Mouse (Mus musculus): Measurements from ENCODE around the gene Tenm4. TPM values are rescaled to one million over a fixed set of nuclear protein-coding genes. Genes with fewer than 3 reads are reported as not detected.

The Tenm4 gene
- total and polyA plus RNA-seq, 3 experiments: 9.2 to 15.2 TPM; not detected in 1

GRCm38 (mm10) chr7:96765321-96765960, 594.4 kb downstream of the Tenm4 start:
- no peak overlapping the region for H3K27ac ChIP-seq (ENCODE audit: control insufficient read depth, low read depth, low read length)
- H3K36me3 ChIP-seq (ENCODE audit: control insufficient read depth in 1 of 2, insufficient read depth in 2 of 2, low read length in 2 of 2): no peaks in the 10 kb centered on the region
- TF ChIP-seq MYC (IDR thresholded peaks at IDR 0.05; ENCODE audit: low read depth, low read length) (no peak), MXI1 (IDR thresholded peaks at IDR 0.05; ENCODE audit: low read depth, low read length) (no peak), ZKSCAN1 (IDR thresholded peaks at IDR 0.05; ENCODE audit: low read depth, low read length) (no peak), ZMIZ1 (IDR thresholded peaks at IDR 0.05; ENCODE audit: low read depth, low read length) (no peak), CTCF (IDR thresholded peaks at IDR 0.05 in 2 of 3, conservative IDR thresholded peaks at IDR 0.05 in 1 of 3; ENCODE audit: control insufficient read depth in 1 of 3, insufficient read depth in 1 of 3, low read depth in 2 of 3, low read length in 3 of 3, poor library complexity in 1 of 3, severe bottlenecking in 1 of 3) (no peak), USF2 (IDR thresholded peaks at IDR 0.05; ENCODE audit: borderline replicate concordance in 1 of 2, insufficient read depth in 1 of 2, low read depth in 1 of 2, low read length in 2 of 2) (no peak)
- H3K27me3 ChIP-seq (ENCODE audit: control insufficient read depth in 1 of 2, insufficient read depth in 2 of 2, low read length in 2 of 2): no peaks in the 10 kb centered on the region
- peaks cover 0 to 2% of the 10 kb centered on the region in 2 experiments; a peak in 1 of 4 replicates for H3K4me1 ChIP-seq (ENCODE audit: control insufficient read depth in 1 of 2, insufficient read depth in 2 of 2, low read length in 2 of 2)
- H3K9me3 ChIP-seq (replicated peaks; ENCODE audit: insufficient read depth, low read length): no peaks in the 10 kb centered on the region
- H3K9ac ChIP-seq (ENCODE audit: control insufficient read depth, low read depth, low read length, poor library complexity, severe bottlenecking): no peak overlapping the region
- no peaks in the 10 kb centered on the region for H3K79me2 ChIP-seq (ENCODE audit: control insufficient read depth, insufficient read depth, low read length, poor library complexity)
- DNase-seq (ENCODE audit: low read depth, low spot score): no peak
- H3K4me3 ChIP-seq (ENCODE audit: control insufficient read depth in 1 of 2, insufficient read depth in 1 of 2, low read depth in 2 of 2, low read length in 2 of 2): no peak overlapping the region

GRCm38 (mm10) chr7:96767090-96767489, 596.0 kb downstream of the Tenm4 start:
- TF ChIP-seq CTCF (IDR thresholded peaks at IDR 0.05 in 2 of 3, conservative IDR thresholded peaks at IDR 0.05 in 1 of 3; ENCODE audit: control insufficient read depth in 1 of 3, insufficient read depth in 1 of 3, low read depth in 2 of 3, low read length in 3 of 3, poor library complexity in 1 of 3, severe bottlenecking in 1 of 3) (no peak), POLR2AphosphoS2 (IDR thresholded peaks at IDR 0.05; ENCODE audit: low read length) (no peak), ZNF384 (IDR thresholded peaks at IDR 0.05; ENCODE audit: low read depth, low read length) (no peak), SIN3A (IDR thresholded peaks at IDR 0.05; ENCODE audit: low read length) (no peak), NELFE (IDR thresholded peaks at IDR 0.05; ENCODE audit: low read depth, low read length) (no peak), NRF1 (IDR thresholded peaks at IDR 0.05; ENCODE audit: insufficient read depth, low read depth, low read length, poor library complexity, severe bottlenecking) (no peak), EP300 (IDR thresholded peaks at IDR 0.05; ENCODE audit: low read depth in 1 of 2, low read length in 2 of 2) (no peak), ETS1 (IDR thresholded peaks at IDR 0.05; ENCODE audit: low read depth, low read length) (no peak), RAD21 (IDR thresholded peaks at IDR 0.05; ENCODE audit: low read depth, low read length) (no peak), GABPA (IDR thresholded peaks at IDR 0.05; ENCODE audit: low read depth, low read length) (no peak), POLR2AphosphoS5 (IDR thresholded peaks at IDR 0.05; ENCODE audit: borderline replicate concordance, low read depth, low read length) (no peak), USF1 (IDR thresholded peaks at IDR 0.05; ENCODE audit: low read depth, low read length) (no peak), TBP (IDR thresholded peaks at IDR 0.05; ENCODE audit: low read depth, low read length) (no peak), MEF2A (IDR thresholded peaks at IDR 0.05; ENCODE audit: extremely low read depth, insufficient replicate concordance, low read depth, low read length, poor library complexity, severe bottlenecking) (no peak)
- no peak overlapping the region for H3K9ac ChIP-seq (ENCODE audit: control insufficient read depth, low read depth, low read length, poor library complexity, severe bottlenecking)

More at GRCm38 (mm10) chr7:96767090-96767489, 596.0 kb downstream of the Tenm4 start:
- Histone ChIP-seq H3K79me2 (ENCODE audit: control insufficient read depth, insufficient read depth, low read length, poor library complexity) (no peaks in the 10 kb centered on the region), H3K27me3 (ENCODE audit: control insufficient read depth in 1 of 2, insufficient read depth in 2 of 2, low read length in 2 of 2) (no peaks in the 10 kb centered on the region), H3K36me3 (ENCODE audit: control insufficient read depth in 1 of 2, insufficient read depth in 2 of 2, low read length in 2 of 2) (no peaks in the 10 kb centered on the region), H3K4me1 (ENCODE audit: control insufficient read depth in 1 of 2, insufficient read depth in 2 of 2, low read length in 2 of 2) (peaks cover 0 to 2% of the 10 kb centered on the region in 2 experiments; a peak in 1 of 4 replicates), H3K27ac (ENCODE audit: control insufficient read depth, low read depth, low read length) (no peak overlapping the region), H3K9me3 (replicated peaks; ENCODE audit: insufficient read depth, low read length) (no peaks in the 10 kb centered on the region), H3K4me3 (ENCODE audit: control insufficient read depth in 1 of 2, insufficient read depth in 1 of 2, low read depth in 2 of 2, low read length in 2 of 2) (no peak overlapping the region)
- DNase-seq (ENCODE audit: low read depth, low spot score): no peak
